Mouse (Mus musculus) lung, adult 2 months (tissue): ENCODE results near the gene Tmem41a.

Source experiments
- CTCF ChIP-seq: fragments of 200-500 bp; IDR thresholded peaks from 2 replicates; pipeline ENCODE4 v1.5.1; 2011; ENCODE audit warnings: mild to moderate bottlenecking, low read length, control low read depth; ENCODE audit not compliant: insufficient read depth
- POLR2A ChIP-seq: fragments of 200-500 bp; IDR thresholded peaks from 2 replicates; pipeline ENCODE4 v1.6.1; 2011; ENCODE audit warnings: low read depth, mild to moderate bottlenecking, control low read depth, low read length, borderline replicate concordance; ENCODE audit errors: extremely low read depth

- TF ChIP-seq CTCF (no peak), POLR2A (no peak)
Measured at GRCm38 (mm10) chr16:21977347-21977746, 30.0 kb upstream of the Tmem41a start.
